Mouse (Mus musculus) liver, embryonic 14.5 days (tissue): ENCODE results near the gene Zfp354b.

Experiments used
- CTCF ChIP-seq: IDR thresholded peaks from 2 replicates; pipeline ENCODE4 v1.5.1; 2016; ENCODE audit warnings: antibody characterized with exemption, low read depth, control low read depth
- EP300 ChIP-seq: IDR thresholded peaks from 2 replicates; pipeline ENCODE4 v1.6.1; 2016; ENCODE audit warnings: antibody characterized with exemption, low read depth

- TF ChIP-seq CTCF, result no peak
- no peak for TF ChIP-seq EP300
These were observed 47.7 kb downstream of the Zfp354b start for GRCm38 (mm10) chr11:50883756-50884155.
